Mouse (Mus musculus) lung, postnatal 0 days (tissue): ENCODE measurements around the gene Lrrc42. TPM values are rescaled to one million over a fixed set of nuclear protein-coding genes. Genes with fewer than 3 reads are reported as not detected.
A peak's percentile ranks its signal among the peaks of the same experiment; 100 is the strongest.

Source experiments
- ATAC-seq: fragments of 200-750 bp; cut with Nextera tagmentation; 2 replicates; pipeline ENCODE4 v1.8.0; 2017; ENCODE audit warnings: moderate library complexity
- DNase-seq: peaks from one replicate; pipeline ENCODE4 v3.0.0-alpha.2; 2016; ENCODE audit warnings: low spot score
- H3K27ac ChIP-seq: fragments of 300-500 bp; sonication (generic); 2 replicates; pipeline ENCODE4 v1.5.1; 2014; ENCODE audit warnings: antibody characterized with exemption, mild to moderate bottlenecking, low read length, mixed read lengths
- H3K27me3 ChIP-seq: fragments of 300-500 bp; sonication (generic); replicated peaks from 2 replicates; pipeline ENCODE4 v1.6.1; 2014; ENCODE audit warnings: low read length, mixed read lengths; ENCODE audit not compliant: insufficient read depth
- H3K36me3 ChIP-seq: fragments of 300-500 bp; sonication (generic); 2 replicates; pipeline ENCODE4 v1.6.1; 2014; ENCODE audit warnings: low read length, mixed read lengths; ENCODE audit not compliant: insufficient read depth
- H3K4me1 ChIP-seq: fragments of 300-500 bp; sonication (generic); 2 replicates; pipeline ENCODE4 v1.6.1; 2014; ENCODE audit warnings: antibody characterized with exemption, low read depth, low read length, mixed read lengths; ENCODE audit not compliant: insufficient read depth
- H3K4me2 ChIP-seq: fragments of 300-500 bp; sonication (generic); replicated peaks from 2 replicates; pipeline ENCODE4 v1.6.1; 2014; ENCODE audit warnings: low read depth, mild to moderate bottlenecking, low read length, moderate library complexity, mixed read lengths
- H3K4me3 ChIP-seq: fragments of 300-500 bp; sonication (generic); 2 replicates; pipeline ENCODE4 v1.5.1; 2014; ENCODE audit warnings: low read depth, low read length
- H3K9ac ChIP-seq: fragments of 300-500 bp; sonication (generic); replicated peaks from 2 replicates; pipeline ENCODE4 v1.6.1; 2014; ENCODE audit warnings: low read depth, mild to moderate bottlenecking
- H3K9me3 ChIP-seq: fragments of 300-500 bp; sonication (generic); 2 replicates; pipeline ENCODE4 v1.6.1; 2016; ENCODE audit warnings: low read length, mixed read lengths
- CTCF ChIP-seq: IDR thresholded peaks from 2 replicates; pipeline ENCODE4 v1.5.1; 2016; ENCODE audit warnings: antibody characterized with exemption, mild to moderate bottlenecking
- EP300 ChIP-seq: IDR thresholded peaks from 2 replicates; pipeline ENCODE4 v1.6.1; 2016; ENCODE audit warnings: antibody characterized with exemption, mild to moderate bottlenecking, control low read depth
- WGBS: fragments of 180-500 bp; shearing (Covaris S2); extraction: QIAGEN DNeasy Blood & Tissue Kit; methylation state at CpG from one replicate; pipeline ENCODE4 v1.1.7; 2014; 5-methylcytosine and 5-hydroxymethylcytosine counted together
- polyA plus RNA-seq: library from polyadenylated mRNA; unstranded; fragments of >200 nt; fragmentation: Nextera tagmentation; extraction: Ambion mirVana; gene quantifications from 2 replicates; pipeline ENCODE4 v1.2.1, GENCODE M21; 2015

Lrrc42 gene
- polyA plus RNA-seq, 1 experiment from 2014 or later = 41.3 TPM

GRCm38 (mm10) chr4:107243365-107244333 lies 9.7 kb downstream of the Lrrc42 start:
- 0 out of 2 replicates have a peak, but pooled peaks cover under 1% of the 10 kb centered on the region for H3K36me3 ChIP-seq
- H3K4me2 ChIP-seq = no peak overlapping the region
- 75% methylated on average over 6 of the region's 6 CpGs for WGBS
- H3K27me3 ChIP-seq = no peaks in the 10 kb centered on the region
- no peak for DNase-seq
- H3K4me3 ChIP-seq = no peak overlapping the region
- no peak for ATAC-seq
- no peaks in the 10 kb centered on the region for H3K9me3 ChIP-seq
- no peak overlapping the region for H3K27ac ChIP-seq
- peaks cover 13% of the 10 kb centered on the region; the same call in 1 of the 2 replicates for H3K4me1 ChIP-seq
- H3K9ac ChIP-seq = no peak overlapping the region
- TF ChIP-seq CTCF (no peak), EP300 (no peak)

- no peak overlapping the region for H3K9ac ChIP-seq
- no peak overlapping the region for H3K4me3 ChIP-seq
- DNase-seq = no peak
- peaks cover 2% of the 10 kb centered on the region; the same call in 1 of the 2 replicates for H3K4me1 ChIP-seq
- no peak overlapping the region for H3K27ac ChIP-seq
- H3K27me3 ChIP-seq = no peaks in the 10 kb centered on the region
- H3K9me3 ChIP-seq = no peaks in the 10 kb centered on the region
- peaks cover 12% of the 10 kb centered on the region for H3K36me3 ChIP-seq
- no peak overlapping the region for H3K4me2 ChIP-seq
- no peak for ATAC-seq
- TF ChIP-seq CTCF (no peak), EP300 (no peak)
- WGBS = 96% methylated on average over 6 of the region's 6 CpGs
Measured at GRCm38 (mm10) chr4:107240196-107240595, 13.1 kb downstream of the Lrrc42 start.

GRCm38 (mm10) chr4:107238253-107238652 lies 15.1 kb downstream of the Lrrc42 start:
- no peak for DNase-seq

GRCm38 (mm10) chr4:107232219-107232618 lies 21.1 kb downstream of the Lrrc42 start:
- no peak overlapping the region for H3K9ac ChIP-seq
- H3K36me3 ChIP-seq = peaks cover 12% of the 10 kb centered on the region
- WGBS = 42% methylated on average over 3 of the region's 3 CpGs
- ATAC-seq (peak; percentile 91), DNase-seq (peak; percentile 77)
- no peak overlapping the region for H3K4me2 ChIP-seq
- peaks cover 6% of the 10 kb centered on the region; the same call in 1 of the 2 replicates for H3K4me1 ChIP-seq
- TF ChIP-seq CTCF (no peak), EP300 (no peak; the same call in 1 of the 2 replicates)
- no peak overlapping the region for H3K27ac ChIP-seq
- no peaks in the 10 kb centered on the region for H3K27me3 ChIP-seq
- no peak overlapping the region for H3K4me3 ChIP-seq
- no peaks in the 10 kb centered on the region for H3K9me3 ChIP-seq

More at GRCm38 (mm10) chr4:107238253-107238652, 15.1 kb downstream of the Lrrc42 start:
- H3K4me3 ChIP-seq = no peak overlapping the region
- peaks cover 22% of the 10 kb centered on the region for H3K36me3 ChIP-seq
- H3K4me2 ChIP-seq = no peak overlapping the region
- TF ChIP-seq CTCF = no peak
- TF ChIP-seq EP300 = no peak
- H3K27ac ChIP-seq = no peak overlapping the region
- no peak overlapping the region for H3K9ac ChIP-seq
- no peaks in the 10 kb centered on the region for H3K4me1 ChIP-seq
- 93% methylated on average over 2 of the region's 2 CpGs for WGBS
- no peaks in the 10 kb centered on the region for H3K9me3 ChIP-seq
- H3K27me3 ChIP-seq = no peaks in the 10 kb centered on the region
- no peak for ATAC-seq

- no peaks in the 10 kb centered on the region for H3K27me3 ChIP-seq
- TF ChIP-seq CTCF (no peak), EP300 (no peak)
- H3K4me1 ChIP-seq = peaks cover 5% of the 10 kb centered on the region; the same call in 1 of the 2 replicates
Measured at GRCm38 (mm10) chr4:107226313-107226712, 27.0 kb downstream of the Lrrc42 start.

GRCm38 (mm10) chr4:107223225-107224204 lies 29.8 kb downstream of the Lrrc42 start:
- DNase-seq (peak; percentile 71), ATAC-seq (peak; percentile 92)
- 65% methylated on average over 11 of the region's 11 CpGs for WGBS
- no peak overlapping the region for H3K4me2 ChIP-seq
- H3K9me3 ChIP-seq = no peaks in the 10 kb centered on the region
- TF ChIP-seq CTCF (no peak), EP300 (no peak)
- no peaks in the 10 kb centered on the region for H3K4me1 ChIP-seq
- no peaks in the 10 kb centered on the region for H3K27me3 ChIP-seq
- no peak overlapping the region for H3K4me3 ChIP-seq
- no peak overlapping the region for H3K9ac ChIP-seq
- H3K36me3 ChIP-seq = no peaks in the 10 kb centered on the region
- no peak overlapping the region for H3K27ac ChIP-seq

More at GRCm38 (mm10) chr4:107226313-107226712, 27.0 kb downstream of the Lrrc42 start:
- Histone ChIP-seq H3K4me3 (no peak overlapping the region), H3K36me3 (no peaks in the 10 kb centered on the region), H3K9ac (no peak overlapping the region), H3K27ac (no peak overlapping the region), H3K9me3 (no peaks in the 10 kb centered on the region), H3K4me2 (no peak overlapping the region)
- WGBS = 84% methylated on average over 2 of the region's 2 CpGs
- no peak for DNase-seq
- ATAC-seq = no peak
